Mouse (Mus musculus) lung, postnatal 4 days (tissue): Measurements from ENCODE around the gene Fbxw10.

Experiments used
- DNase-seq, 2 experiments: peaks; one replicate each; pipeline ENCODE4 v3.0.0; 2021

Fbxw10 gene

DNA sequence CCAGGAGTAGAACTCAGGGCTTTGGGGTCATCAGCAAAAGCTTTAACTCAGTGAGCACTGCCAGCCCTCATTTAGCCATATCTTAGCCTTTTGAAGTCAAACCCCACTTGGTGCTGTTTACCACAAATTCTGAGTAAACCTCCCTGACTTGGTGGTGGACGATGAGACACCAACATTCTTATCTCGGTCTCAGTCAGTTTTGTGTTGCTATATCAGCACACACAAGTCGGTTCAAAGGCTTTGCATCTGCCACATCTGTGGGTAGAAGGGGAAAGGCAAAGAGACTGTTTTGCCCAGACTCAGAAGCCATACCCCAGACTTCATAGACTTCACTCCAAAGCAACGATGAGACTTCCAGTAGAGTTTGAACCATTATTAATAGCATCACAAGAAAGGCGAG lies 2.3 kb upstream of the Fbxw10 start:
- DNase-seq = no peak

DNA sequence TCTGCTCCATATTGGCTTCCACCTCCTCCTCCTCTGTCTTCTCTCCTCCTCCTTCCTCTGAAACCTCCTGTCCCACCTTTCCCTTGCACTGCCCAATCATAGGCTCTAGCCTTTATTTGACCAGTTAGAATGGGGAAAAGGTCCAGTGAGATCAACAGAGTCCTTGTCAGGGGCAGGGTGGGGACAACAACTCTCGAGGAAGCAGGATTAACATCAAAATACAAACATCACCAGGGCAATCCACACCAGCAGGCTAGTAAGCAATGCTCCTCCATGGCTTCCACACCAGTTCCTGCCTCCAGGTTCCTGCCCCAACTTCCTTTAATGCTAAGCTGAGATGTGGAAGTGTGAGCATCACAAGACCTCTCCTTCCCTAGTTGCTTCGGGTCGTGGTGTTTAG lies 1.1 kb upstream of the Fbxw10 start:
- DNase-seq = no peak

DNA sequence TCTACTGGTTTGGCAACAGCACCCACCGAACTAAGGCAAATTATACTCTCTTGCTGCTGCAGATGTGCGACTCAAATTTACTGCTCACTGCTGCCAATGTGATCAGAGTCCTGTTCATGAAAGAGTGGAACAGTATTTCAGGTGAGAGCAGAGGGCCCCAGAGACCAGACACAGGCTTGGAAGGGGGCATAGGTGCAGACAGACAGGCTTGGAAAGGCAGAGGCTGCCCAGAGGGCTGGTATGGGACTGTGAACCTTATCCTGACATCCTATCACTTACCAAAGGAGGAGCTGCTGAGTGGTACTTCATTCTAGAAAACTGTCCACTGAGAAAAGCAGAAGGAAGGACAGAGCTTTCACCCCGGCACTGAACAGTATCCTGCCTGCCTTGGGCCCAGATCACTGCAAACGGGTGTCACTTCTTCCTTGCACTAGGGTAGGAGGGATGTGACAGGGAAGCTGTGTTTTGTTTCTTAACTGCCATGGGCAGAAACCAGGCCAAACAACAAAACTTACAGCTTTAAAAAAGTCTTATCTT lies 854 bp downstream of the Fbxw10 start:
- DNase-seq = no peak

- no peak for DNase-seq
Measured at GRCm38 (mm10) chr11:62848301-62848700, 1.4 kb downstream of the Fbxw10 start.

DNA sequence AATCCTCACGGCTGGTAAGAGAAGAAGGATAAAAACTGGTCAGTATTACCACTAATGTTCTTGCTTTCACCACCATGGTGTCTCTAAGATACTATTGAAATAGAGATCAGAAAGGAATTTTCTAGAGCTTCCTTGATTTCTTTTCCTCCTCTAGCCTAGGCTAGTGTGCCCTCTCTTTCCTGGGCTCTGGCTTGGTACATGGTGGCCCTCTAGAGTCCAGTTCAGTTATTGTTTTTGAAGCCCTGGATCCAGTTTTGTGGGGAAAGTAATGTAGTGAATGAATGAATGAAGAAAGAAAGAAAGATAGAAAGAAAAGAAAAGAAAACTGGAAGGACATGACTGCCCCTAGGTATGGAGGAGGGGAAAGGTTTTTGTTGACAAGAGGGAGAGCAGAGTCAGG lies 4.3 kb downstream of the Fbxw10 start:
- DNase-seq = peak in 1 of 2 experiments; percentile 30

- no peak for DNase-seq
Measured at GRCm38 (mm10) chr11:62853334-62853733, 6.5 kb downstream of the Fbxw10 start.

DNA sequence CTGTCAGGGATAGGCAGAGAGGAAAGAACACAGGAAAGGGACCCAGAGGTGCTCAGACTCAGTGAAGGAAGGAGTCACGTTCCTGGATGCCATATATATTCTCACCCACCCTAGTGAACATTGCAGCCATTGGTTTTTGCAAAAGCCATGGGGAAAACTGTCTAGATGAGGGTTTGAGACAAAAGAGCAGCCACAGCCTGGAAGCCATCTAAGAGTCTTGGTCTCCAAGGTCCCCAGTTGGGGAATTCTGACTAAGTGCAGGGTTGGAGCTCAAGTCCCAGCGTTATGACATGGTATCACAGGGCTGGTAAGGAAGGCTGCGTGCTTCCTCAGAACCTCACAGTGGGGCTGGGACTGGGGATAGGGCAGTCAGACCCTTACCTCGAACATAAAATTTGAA lies 18.7 kb downstream of the Fbxw10 start:
- no peak for DNase-seq

- DNase-seq = no peak
Measured at GRCm38 (mm10) chr11:62866685-62867084, 19.8 kb downstream of the Fbxw10 start.

- DNase-seq = no peak
Measured at GRCm38 (mm10) chr11:62869201-62869600, 22.3 kb downstream of the Fbxw10 start.

DNA sequence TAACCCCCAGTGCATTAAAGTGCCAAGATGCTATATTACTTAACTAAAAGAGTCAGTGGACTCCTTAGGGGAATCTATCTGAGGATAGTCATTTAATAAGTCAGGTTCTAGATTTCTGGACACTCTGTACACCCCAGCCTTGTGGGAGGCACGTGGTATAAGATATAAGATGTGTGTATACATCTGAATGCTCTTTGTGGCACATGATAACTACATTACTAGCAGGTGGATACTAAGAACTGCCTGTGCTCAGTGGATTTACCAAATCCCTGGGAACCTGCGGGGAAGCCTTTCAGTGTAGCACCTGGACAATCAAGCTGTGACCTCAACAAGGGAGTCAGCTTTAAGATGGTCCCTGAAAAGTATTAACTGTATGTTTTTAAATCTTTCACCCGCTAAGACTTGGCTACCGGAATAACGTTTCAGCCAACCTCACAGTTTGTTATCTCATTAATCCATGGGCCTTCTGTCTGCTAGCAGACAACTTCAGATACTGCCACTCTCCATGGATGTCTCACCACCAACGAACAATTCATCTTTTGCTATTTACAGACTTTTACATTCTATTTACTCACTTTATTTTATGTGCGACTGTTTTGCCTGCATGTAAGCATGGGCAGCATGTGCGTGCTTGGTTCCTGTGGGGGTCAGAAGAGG lies 23.0 kb downstream of the Fbxw10 start:
- DNase-seq = no peak

DNA sequence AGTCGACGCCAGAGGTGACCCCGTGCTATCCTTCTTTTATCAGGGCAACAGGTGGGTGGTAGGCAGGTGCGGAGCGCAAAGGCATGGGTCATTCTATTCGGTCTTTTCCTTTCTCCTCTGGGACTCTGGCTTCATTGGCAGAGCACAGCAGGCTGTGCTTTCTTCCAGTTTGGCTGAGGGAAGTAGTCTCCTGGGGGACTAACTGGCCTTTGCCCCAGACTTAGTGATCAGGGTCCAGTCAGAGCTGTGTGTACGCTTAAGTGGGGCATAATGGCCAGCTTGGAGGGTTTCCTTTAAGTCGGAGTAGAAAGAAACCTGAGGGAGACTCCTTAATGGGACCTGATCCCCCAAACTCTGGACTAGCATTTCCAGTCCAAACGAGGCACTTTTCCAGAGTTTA lies 26.6 kb downstream of the Fbxw10 start:
- DNase-seq = no peak

DNA sequence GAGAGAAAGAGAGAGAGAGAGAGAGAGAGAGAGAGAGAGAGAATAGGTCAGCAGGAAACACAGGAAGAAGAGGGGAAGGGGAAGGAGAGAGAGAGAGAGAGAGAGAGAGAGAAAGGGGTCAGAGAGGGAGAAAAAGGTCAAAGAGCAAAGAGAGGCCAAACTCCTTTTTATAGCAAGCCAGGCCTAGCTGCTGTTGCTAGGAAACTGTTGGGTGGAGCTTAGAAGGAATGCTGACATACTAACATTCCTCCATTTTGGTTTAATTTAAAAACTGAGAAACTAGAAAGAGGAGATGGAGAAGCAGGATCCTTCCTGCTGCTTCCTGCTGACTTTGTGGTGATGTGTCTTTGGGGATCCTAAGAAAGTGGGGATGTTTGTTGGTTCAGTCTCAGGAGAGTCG lies 28.8 kb downstream of the Fbxw10 start:
- DNase-seq = no peak

DNA sequence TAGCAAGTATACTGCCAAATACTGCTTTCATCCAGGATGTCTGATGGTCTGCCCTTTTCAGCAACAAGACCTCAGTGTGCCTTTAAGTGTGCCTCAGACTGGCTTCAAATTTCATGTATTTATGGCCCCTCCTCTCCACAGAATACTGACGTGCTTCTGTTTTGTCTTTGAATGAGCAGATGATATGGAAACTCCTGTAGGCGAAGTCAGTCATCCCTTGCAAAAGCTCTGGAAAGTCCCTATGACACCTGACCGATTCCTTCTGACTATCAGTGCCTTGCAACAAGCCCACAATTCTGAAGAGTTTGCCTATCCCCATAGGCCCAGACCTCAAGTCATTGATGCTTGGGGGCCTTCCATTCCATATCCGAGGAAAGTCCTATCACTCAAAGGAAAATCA lies 29.6 kb downstream of the Fbxw10 start:
- DNase-seq = no peak

DNA sequence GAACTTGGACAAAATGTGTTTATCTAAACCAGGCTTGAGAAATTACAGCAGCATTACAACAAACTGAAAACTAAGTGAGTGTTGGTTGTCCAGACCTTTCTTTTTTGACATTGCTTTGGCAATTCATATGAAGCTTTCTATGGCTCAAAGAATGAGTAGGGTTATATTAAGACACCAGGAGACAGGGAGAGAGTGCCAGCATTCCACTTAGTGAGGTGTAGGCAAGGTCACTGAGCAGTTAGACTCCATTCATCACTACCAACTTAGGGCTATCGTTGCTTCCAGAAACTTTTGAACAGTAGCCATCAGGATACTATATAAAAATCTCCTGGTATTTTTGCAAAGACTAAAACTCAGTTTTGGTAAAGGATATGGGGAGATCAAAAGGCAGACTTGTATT lies 30.5 kb downstream of the Fbxw10 start:
- no peak for DNase-seq

- no peak for DNase-seq
Measured at GRCm38 (mm10) chr11:62878728-62879127, 31.9 kb downstream of the Fbxw10 start.

DNA sequence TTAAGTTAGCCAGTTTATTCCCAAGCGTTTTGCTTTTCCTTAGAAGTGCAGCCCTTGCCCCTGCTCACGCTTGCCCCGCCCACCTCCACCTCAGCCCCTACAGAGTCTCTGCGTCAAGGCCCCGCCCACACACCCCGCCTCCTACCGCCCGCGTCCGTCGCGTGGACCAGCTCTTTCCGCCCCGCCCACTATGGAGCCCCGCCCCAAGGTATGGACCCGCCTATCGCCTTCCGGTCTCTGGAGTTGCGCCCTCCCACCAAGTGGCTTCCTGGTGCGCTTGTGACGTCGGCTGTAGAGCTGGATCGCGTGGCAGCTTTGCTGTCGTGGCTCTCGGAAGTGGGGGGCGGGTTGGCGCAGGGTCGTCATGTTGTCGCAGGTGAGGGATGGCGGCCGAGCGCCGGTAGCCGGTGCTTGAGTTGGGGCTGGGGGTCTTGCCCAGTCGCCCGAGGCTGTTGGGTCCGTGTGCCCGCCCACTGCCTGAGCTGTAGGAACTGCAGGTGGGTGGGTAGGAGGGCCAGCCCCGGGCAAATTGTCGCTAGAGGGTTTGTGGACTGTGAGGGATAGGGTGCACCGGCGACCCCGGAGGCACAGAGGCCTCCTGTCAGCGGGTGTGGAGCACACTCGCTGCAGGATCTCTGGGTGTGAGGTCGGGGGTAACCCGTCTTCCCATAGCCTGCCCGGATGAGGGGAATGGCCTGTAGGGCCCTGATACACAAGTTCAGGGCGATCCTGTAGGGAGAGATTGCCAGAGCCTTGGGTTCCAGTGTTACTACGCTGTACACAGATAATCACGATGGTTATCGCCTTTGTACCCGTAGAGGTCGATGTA lies 32.6 kb downstream of the Fbxw10 start, which contains the start of gene Tvp23b:
Gene Tvp23b (plus strand): TSS at position 236 of the 829 bp plus-strand sequence.
- DNase-seq = peak; percentile 98 to 99

DNA sequence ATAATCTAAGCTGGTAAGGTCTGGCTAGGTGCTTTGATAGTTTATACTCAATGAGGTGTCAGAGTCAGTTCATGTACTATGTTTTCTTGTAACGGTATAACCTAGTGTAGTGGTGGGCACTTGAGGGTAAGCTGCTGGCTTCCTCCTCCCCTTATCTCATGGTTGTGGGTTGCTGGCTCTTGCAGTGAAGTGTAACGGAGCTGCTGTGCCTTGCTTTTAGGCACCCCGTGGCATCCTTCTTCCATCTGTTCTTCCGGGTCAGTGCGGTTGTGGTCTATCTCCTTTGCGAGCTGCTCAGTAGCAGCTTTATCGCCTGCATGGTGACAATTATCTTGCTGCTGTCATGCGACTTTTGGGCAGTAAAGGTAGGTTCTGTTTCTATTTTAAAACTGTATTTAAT lies 36.5 kb downstream of the Fbxw10 start:
- no peak for DNase-seq

- DNase-seq = no peak
Measured at GRCm38 (mm10) chr11:62885323-62885722, 38.5 kb downstream of the Fbxw10 start.

GRCm38 (mm10) chr11:62890796-62891195 lies 43.9 kb downstream of the Fbxw10 start:
- peak in 1 of 2 experiments; percentile 66 for DNase-seq

GRCm38 (mm10) chr11:62891763-62892162 lies 44.9 kb downstream of the Fbxw10 start:
- DNase-seq = no peak

- peak in 1 of 2 experiments; percentile 75 for DNase-seq
Measured at GRCm38 (mm10) chr11:62901699-62902323, 54.9 kb downstream of the Fbxw10 start.

- peak; percentile 17 to 30 for DNase-seq
Measured at GRCm38 (mm10) chr11:62903871-62904495, 57.1 kb downstream of the Fbxw10 start.

- peak in 1 of 2 experiments; percentile 17 for DNase-seq
Measured at GRCm38 (mm10) chr11:62909720-62910306, 62.9 kb downstream of the Fbxw10 start.
